Mouse (Mus musculus) urinary bladder, postnatal 14 days (tissue): Measurements from ENCODE around the gene Crocc.

ENCODE experiments used
- DNase-seq: peaks from one replicate; pipeline ENCODE4 v3.0.0; 2021; ENCODE audit warnings: low spot score

The Crocc gene

DNA sequence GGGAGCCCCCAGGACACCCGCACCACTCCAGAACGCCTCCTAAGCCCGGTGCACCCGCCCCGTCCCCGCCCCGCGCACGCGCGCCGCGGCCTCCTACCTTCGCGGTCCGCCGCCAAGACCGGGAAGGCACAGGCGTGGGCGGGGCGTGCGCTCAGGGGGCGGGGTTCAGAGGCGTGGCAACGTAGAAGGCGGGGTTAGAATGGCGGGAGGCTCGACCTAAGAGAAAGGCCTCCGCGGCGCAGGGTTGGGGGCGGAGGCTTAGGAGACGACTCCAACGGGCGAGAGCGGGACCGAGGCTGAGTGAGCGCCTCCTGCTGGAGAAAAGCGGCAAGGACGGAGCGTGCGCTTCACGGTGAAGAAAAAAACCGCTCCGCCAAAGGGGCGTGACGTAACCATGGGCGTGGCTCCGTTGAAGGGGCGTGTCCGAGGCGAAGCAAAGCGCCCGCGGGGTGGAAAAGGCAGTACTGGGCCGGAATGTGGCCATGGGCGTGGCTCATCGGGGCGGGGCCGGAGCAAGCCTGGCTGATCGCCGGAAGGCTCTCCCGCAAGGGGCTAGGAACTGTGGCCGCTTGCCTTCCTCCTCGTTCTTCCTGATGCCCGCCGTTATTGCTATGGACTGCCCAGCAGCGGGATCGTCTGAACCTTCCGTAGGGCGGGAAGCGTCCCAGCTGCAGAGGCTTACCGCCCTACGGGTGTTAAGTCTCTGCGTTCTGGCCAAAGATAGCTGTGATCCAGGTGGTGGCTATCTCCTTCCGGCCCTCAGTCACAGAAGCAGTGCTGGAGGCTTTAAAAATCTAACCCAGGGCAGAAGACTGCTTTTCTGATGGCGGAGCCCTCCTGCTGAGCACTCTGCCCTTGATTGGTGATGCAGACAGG lies at the start of gene Crocc:
Crocc (minus strand) TSS at position 125 of the 876 bp plus-strand sequence.
- DNase-seq, result peak; percentile 100

DNA sequence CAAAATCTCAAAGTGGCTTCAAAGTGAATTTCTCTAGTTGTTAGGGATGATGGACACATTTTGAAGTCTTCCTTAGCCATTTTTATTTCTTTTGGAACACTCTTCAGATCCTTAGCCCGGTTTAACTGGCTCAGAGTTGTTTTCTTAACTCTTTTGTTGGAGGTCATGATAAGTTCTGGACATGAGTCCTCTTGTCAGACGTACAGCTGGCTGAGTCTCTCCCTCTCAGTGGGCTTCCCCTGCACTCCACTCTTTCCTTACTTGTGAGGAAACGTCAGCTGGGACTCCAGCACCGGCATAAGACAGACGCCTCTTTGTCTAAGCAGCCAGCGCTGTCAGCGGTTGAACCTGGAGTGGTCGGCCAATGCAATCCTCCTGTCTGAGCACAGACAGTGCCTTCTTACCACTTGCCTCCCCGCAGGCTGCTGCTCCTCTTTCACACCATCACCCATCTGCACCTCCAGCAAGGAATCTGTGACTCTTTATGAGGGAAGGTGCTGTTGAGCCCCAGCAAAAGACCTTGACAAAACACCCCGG lies 47.9 kb upstream of the Crocc start:
- no peak for DNase-seq

DNA sequence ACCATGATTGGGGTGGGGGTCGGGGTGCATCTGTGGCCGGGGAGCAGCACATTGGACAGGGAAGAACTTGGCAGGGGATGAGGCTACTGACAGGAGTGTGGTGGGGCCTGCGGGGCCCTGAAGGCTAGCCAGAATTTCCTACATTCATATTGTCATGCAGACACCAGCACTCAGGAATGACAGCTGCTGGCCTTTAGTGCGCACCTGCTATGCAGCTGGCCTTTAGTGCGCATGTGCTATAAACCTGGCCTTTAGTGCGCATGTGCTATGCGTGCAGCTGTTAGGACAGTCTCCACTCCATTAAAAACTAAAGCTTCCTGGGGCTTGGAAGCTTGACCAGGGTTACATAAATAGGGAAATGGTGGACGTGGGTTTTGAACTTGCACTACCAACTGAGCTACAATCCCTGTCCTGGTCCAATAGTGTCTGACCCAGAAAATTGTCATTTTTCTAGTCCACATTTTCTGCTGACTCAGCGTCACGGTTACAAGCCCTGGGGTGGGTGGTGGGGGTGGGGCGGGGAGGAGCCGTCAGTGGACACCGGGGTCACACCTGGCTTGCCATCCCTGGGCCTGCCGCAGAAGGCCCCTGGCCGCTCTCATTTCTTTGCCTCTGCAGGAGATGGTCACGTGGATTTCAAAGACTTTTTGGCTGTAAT lies 46.3 kb upstream of the Crocc start:
- no peak for DNase-seq

DNA sequence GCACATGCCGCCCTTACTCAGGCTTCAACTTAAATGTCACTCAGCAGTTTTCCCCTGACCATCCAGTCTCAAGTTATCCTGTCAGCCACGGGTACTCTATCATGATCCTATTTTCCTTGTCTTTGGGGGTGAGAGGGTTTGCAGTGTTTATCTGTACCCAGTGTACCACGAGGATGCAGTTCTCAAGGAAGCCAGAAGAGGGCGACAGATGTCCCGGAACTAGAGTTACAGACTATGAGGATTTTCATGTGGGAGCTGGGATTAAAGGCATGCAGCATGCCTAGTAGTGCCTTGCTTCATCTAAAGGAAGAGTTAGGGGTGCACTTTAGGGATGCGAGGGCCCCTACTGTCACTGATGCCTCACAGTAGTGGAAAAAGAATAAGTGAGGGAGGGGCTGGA lies 41.5 kb upstream of the Crocc start:
- no peak for DNase-seq

DNA sequence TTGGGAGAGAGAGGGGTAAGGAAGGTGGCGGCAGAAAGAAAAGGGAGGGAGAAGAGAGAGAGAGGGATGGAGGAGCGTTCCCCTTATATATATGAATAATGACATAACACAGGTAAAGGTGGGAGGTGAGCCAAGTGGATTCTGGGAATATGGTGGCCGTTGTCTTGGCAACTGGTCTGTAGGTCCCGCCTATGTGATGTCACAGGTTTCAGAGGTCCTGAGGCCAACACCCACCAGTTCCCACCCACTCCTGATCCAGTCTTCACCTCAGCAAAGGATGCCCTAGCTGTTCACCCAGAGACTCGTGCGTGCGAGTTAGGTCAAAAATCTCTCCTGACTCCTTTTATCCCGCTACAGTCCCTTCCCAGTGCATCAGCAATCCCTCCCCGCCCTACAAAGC lies 40.9 kb upstream of the Crocc start:
- DNase-seq, result no peak

DNA sequence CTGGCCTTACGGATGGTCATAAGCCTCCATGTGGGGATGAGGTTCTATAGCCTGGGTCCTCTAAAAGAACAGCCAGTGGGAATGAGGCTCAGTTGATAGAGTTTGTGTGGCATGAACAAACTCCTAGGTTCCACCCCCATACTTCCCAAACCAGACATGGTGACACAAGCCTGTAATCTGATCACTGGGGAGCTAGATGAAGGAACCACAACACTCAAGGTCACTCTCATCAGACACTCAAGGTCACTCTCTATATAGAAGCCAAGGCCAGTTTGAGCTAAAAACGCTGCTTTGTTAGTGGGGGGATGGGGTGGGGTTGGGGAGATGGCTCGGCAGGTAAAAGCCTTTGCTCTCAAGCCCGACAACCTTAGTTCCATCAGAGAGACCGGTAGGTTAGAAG lies 39.6 kb upstream of the Crocc start:
- no peak for DNase-seq

DNA sequence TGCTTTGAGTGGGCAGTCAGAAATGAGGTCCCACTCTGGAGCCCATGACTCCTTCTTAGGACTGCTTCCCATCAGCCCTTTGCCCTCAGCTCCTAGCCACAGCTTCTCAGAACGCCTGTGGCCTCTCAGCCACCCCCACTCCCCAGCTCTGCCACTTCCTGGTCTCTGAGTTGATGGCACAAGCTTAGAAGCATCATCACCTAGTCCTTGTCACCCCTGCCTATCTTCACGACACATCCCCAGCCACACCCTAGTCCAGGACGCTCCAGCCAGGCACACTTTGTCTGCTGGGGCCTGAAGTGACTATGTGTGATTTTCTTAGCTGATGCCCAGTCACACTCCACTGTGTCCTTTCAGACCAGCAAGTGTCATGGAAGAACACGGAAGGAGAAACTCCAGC lies 38.6 kb upstream of the Crocc start:
- no peak for DNase-seq

DNA sequence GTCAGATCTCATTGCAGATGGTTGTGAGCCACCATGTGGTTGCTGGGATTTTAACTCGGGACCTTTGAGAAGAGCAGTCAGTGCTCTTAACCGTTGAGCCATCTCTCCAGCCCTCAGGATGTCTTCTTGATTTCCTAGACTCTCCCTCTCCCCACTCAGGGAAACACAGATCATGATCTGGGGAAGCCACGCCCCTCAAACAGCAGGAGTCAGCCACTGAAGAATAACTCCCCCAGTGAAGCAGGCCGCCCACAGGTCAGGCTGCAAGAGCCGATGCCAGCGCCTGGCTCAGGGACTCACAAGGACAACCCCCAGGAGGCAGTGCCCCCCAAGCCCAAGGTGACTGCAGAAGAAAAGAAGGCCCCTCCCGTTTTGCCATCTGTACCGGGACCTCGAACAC lies 36.4 kb upstream of the Crocc start:
- DNase-seq, result no peak

DNA sequence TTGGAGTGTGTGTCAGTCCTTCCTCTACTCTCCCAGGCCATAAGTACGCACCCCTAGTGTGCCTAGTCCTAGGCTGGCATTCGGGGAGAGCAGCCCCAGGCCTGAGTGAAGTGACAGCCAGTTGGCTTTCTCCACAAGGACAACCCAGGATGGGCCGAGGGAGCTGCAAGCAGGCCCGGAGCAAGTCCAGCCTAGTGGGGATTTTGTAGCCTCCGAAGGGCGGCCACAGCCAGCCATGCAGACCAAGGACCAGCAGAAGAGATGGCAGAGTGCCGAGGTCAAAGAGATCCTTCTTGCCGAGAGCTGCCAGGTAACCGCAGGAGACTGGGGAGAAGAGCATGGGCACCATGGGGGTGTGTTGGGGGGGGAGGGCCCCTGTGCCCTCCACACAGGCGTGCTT lies 34.7 kb upstream of the Crocc start:
- DNase-seq, result no peak

DNA sequence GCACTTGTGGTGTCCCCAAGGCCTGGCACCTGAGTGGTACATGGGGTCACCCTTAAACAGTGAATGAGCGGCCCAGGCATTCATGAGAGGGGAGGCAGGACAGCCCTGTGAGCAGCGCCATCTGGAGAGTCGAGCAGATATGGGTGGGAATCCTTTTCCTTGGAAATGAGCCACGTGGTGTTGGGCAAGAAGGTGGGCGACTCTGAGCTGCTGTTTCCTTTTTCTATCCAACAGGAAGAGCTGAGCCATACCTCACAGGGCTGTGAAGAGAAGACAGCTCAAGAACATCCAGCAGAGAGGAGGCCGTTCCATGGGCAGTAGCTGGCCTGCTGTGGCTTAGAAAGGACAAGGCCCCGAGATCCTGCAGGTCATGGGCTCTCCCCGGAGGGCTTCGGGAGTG lies 28.4 kb upstream of the Crocc start:
- no peak for DNase-seq

DNA sequence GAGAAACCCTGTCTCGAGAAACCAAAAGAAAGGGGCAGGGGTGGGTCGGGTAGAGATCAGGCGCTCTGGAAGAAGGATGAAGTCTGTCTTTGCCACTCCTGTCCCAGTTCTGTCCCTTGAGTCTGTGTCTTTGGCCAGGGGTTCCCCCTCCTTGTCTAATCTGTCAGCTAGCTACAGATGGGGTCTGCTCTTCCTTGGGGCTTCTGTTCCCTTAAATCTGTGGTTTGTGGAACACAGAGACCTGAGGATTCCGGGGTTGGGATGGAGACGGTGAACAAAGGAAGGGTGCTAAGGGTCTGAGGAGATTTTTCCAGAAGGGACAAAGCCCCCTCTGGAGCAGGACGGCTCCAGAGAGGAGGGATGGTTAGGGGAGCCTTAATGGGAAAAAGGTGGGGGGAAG lies 27.7 kb upstream of the Crocc start, which contains the start of gene Spata21:
Spata21 (plus strand) TSS at position 301 of the 400 bp plus-strand sequence.
- no peak for DNase-seq

DNA sequence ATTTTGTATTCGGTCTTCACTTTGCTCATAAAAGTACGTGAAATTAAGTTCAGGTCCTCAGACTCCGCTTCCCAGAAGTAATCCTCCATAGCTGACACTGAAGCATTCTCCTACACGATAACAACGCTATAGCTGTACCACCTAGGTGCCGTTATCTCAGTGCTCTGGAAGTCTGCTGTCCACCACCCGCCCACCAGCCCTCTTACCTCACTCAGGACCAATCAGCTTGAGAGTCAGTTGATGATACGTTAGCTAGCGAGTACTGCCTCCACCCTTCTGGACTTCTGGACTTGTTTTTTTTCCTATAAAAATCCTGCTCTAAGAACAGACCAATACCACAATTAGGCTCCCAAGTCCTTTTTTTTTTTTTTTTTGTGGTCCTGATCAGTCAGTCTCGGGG lies 26.5 kb upstream of the Crocc start:
- DNase-seq, result no peak

DNA sequence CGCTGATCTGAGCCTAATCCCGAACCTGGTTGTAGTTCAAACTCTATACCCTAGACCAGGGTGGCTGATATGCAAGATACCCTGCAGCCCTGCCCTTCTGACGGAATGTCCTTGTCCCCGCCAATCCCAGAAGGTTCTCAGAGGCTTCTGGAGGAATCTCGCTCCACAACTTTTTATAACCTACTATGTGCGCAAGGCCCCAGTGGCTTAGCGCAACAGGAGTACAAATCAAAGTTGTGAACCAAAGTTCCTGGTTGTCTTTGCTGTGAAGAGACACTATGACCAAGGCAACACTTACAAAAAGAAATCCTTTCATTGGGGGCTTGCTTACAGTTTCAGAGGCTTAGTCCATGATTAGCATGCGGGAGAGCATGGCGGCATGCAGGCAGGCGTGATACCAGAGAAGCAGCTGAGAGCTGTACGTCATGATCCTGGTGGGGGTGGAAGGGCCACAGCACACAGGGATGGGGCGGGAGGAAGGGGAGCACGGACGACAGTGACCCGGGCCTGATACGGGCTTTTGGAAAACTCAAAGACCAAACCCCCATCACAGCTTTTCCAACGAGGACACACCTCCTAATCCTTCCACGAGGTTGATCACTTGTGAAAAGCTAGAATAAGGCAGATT lies 18.3 kb upstream of the Crocc start:
- DNase-seq, result no peak

DNA sequence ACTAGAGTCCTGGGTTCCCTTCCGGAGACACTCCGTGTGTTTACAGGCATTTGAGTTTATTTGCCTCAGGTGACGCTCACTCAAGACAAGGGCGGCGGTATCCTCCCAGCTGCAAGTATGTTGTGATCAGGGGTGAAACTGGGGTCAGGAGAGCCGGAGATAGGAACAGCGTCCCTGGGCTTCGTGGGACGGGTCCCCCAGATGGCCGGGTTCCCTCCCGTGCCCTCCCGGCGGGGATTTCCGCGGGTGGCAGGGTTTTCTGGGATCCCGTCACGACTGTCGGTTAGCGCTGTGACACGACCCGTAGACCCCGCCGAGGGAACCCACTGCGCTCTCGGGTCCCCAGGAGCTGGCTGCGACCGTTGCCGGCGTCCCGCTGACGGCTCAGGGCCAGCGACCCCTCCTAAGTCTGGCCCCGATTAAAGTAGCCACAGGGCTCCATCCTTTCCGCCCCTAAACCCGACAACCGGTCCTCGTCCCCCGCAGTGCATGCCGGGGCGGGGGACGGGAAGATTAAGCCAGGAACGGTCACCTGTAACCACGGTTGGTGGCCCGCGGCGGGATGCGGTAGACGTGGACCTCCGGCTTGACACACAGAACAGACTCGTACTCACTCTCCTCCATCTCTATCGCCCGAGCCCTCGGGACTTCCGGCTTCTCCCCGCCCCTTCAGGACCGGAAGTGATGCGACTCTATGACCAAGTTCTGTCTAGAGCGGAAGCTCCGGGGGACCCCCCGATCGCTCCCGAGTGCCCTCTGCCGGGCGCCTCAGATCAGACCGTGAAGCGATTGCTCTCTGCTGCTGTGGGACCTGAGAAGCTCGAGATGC lies 17.5 kb upstream of the Crocc start, which contains the start of gene Necap2:
Necap2 (minus strand) TSS at position 677 of the 829 bp plus-strand sequence.
- peak; percentile 95 for DNase-seq

DNA sequence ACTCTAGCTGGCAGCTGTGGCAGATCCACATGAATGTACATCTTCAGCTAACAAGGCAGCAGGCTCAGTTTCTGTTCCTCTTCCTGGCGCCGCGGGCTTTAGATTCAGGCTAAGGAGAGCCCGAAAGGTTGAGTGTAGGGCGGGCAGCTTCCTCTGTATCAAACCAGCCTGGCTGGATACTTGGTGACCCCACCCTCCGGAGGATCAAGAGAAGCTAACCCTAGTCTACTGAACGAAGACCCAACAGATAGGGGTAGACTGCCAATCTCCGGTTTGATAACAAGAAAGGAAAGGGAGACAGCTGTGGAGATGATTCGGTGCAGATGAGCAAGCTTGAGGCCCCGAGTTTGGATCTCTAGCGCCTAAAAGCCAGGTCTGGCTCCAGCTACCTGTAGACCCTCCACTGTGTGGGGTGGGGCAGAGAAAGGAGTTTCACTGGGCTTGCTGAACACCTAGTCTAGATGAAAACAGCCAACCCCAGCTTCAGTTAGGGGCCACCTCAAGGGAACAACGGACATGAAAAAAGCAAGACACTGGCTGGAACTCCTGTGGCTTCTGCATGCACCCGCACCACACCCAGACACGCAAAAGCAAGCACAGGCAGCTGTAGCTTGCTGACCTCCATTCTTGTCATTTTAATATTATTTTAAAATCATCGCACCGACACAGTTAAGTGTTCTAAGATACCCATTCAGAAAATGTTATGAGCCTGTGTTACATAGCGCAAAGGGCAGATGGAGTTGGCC lies 16.6 kb upstream of the Crocc start:
- no peak for DNase-seq

DNA sequence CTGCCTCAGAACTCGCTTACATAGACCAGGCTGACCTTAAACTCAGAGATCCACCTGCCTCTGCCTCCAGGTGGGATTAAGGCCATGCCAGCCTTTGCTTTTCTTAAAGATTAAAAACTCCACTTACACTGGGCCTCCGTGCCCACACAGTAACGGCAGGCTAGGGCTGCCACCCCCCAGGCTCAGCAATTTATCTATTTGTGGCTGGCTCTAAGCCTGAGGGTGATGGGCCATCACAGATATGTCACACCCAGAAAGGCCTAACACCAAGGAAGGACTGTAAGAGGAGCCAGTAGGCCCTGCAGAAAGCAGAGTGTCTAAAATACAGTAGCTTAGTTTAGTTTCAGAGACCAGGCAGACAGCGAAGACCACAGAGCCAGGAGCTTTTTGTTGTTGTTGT lies 13.8 kb upstream of the Crocc start:
- no peak for DNase-seq

DNA sequence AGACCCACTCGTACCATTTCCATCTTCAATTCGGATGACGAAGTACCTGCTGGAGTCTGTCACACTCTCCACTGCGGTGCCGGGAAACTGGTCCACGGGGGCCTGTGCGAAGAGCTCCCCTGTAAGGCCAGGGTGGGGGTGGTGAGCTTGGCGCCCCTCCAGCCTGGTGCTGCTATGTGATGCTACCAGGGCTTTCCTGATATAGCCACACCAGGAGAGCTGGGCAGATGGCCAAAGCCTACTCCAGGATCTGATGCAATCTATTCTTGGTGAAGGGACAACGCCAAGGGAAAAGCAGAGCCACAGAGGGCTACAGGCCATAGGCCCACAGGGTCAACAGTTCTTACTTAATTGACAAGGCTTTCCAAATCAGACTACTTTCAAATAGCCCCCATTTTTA lies 13.3 kb upstream of the Crocc start:
- peak; percentile 45 for DNase-seq

DNA sequence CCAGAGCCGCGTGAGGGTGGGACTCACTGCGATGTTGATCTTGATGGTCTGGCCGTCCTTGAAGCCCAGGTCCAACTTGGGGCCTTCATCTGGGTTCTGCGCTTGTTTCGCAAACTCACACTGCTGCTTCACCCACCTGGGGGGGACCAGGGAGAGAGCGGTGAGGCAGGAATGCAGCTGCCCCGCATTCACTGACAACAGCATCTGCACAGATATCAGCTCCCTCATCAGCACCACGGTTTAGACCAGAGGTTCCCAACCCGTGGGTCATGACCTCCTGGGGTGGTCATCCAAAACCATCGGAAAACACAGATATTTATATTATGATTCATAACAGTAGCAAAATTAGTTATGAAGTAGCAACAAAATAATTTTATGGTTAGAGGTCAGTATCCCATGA lies 12.2 kb upstream of the Crocc start:
- DNase-seq, result no peak

DNA sequence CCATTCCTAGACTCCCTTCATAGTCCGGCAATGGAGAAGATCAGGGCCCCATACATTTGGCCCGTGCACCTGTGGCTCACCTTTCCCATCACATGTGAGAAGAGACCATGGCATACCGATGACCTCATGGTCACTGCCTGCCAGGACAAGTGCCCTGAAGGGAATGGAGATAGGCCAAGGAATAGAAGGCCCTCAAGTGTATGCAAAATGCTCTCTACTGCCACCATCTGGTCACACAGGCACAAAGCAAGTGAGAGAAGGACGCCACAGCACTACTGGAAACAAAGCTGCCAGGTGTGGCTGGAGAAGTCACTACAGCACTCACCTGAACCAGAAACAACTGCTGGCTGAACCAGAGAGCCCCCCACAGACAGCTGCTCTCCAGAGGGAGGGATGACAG lies 9.4 kb upstream of the Crocc start:
- DNase-seq, result peak; percentile 58

DNA sequence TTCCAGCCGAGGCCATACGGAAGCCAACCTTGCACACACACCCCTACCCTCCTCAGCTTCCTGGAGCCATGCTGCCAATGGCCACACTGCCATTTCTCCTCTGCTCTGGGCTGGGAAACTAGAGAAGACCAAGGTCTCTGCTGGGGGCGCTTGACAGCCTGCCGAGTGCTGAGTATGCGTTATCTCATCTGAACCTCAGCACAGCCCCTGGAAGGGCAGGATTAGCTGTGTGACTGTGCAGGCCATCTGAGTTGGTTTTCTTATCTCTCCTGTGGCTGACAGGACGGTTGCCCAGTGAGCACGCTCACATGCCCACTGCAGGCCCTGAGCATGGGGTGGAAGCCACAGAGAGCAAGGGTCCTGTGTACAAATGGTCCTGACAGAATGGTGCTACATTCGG lies 8.3 kb upstream of the Crocc start:
- DNase-seq, result no peak

DNA sequence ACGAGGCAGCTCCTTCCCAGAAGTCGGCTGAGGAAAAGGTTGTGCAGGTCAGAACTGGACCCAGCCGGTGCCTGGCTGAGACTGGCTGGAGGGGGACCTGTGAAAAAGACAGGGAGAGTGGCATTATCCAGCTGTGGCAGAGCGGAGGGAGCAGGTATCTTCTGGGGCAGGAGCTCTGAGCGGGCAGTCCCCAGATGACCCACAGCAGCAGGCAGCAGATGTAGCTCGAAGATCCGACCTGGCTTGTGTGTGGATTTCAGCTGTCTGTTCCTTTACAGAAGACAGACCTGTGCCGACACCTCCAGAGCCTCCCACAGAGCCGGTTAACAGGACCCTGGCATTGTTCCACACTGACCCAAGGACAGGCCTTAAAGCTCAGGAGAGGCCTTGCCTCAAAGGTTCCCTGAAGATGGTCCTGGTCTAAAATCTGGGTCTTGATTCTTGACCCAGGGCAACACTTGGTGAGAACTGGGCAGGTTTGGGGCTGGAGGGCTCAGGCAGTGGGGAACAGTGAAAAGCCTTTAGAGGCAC lies 7.2 kb upstream of the Crocc start:
- no peak for DNase-seq
